Mouse (Mus musculus) embryonic facial prominence, embryonic 13.5 days (tissue): ENCODE results near the gene Adamts1. TPM values are rescaled to one million over a fixed set of nuclear protein-coding genes. Genes with fewer than 3 reads are reported as not detected.

Source experiments
- ATAC-seq: fragments of 200-750 bp; cut with Nextera tagmentation; 2 replicates; pipeline ENCODE4 v1.8.0; 2017; ENCODE audit warnings: low read depth; ENCODE audit not compliant: insufficient number of reproducible peaks, insufficient read depth, low FRiP score, low TSS enrichment
- H3K27ac ChIP-seq: fragments of 300-500 bp; sonication (generic); 2 replicates; pipeline ENCODE4 v1.5.1; 2015; ENCODE audit warnings: moderate library complexity, mild to moderate bottlenecking, inconsistent platforms
- H3K27me3 ChIP-seq: fragments of 300-500 bp; sonication (generic); 2 replicates; pipeline ENCODE4 v1.6.1; 2015; ENCODE audit warnings: mild to moderate bottlenecking, inconsistent platforms
- H3K36me3 ChIP-seq: fragments of 300-500 bp; sonication (generic); 2 replicates; pipeline ENCODE4 v1.6.1; 2015; ENCODE audit warnings: mild to moderate bottlenecking, inconsistent platforms
- H3K4me1 ChIP-seq: fragments of 300-500 bp; sonication (generic); 2 replicates; pipeline ENCODE4 v1.6.1; 2015; ENCODE audit warnings: inconsistent platforms
- H3K4me2 ChIP-seq: fragments of 300-500 bp; sonication (generic); 2 replicates; pipeline ENCODE4 v1.6.1; 2015; ENCODE audit warnings: moderate library complexity, mild to moderate bottlenecking, inconsistent platforms
- H3K4me3 ChIP-seq: fragments of 300-500 bp; sonication (generic); 2 replicates; pipeline ENCODE4 v1.5.1; 2015; ENCODE audit warnings: mild to moderate bottlenecking, inconsistent platforms
- H3K9ac ChIP-seq: fragments of 300-500 bp; sonication (generic); 2 replicates; pipeline ENCODE4 v1.6.1; 2015; ENCODE audit warnings: mild to moderate bottlenecking, inconsistent platforms
- H3K9me3 ChIP-seq: fragments of 300-500 bp; sonication (generic); 2 replicates; pipeline ENCODE4 v1.6.1; 2016; ENCODE audit warnings: inconsistent platforms
- WGBS: fragments of 180-500 bp; shearing (Covaris S2); methylation state at CpG from one replicate; pipeline ENCODE4 v1.1.7; 2015; ENCODE audit warnings: mixed read lengths; 5-methylcytosine and 5-hydroxymethylcytosine counted together
- polyA plus RNA-seq: library from polyadenylated mRNA; unstranded; fragments of >200 nt; fragmentation: Nextera tagmentation; extraction: Ambion mirVana; gene quantifications from 2 replicates; pipeline ENCODE4 v1.2.1, GENCODE M21; 2015

Adamts1 gene
- 32.0 and 32.4 TPM in 2 replicates for polyA plus RNA-seq

DNA sequence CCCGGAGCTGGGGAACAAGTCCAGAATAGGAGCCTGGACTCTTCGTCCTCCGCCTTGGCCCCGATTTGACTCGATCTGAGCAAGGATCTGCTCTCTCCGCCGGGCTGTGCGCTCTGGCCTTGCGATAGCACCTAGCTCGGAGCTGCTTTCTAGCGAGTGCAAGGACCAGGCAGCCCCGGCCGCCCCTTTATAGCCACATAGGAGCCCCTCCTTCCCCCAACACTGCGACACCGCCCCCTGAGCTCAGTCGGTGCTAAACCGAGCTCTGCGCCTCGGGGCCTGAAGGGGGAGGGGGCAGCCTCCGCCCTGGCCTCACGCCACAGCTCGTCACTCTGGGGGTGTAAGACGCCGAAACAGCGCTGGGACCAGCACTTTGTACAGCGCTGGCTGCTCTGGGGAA is at the start of gene Adamts1:
Gene Adamts1 (minus strand): TSS at position 160 of the 400 bp plus-strand sequence.
- H3K4me1 ChIP-seq = peaks cover 23% of the 10 kb centered on the region
- H3K9ac ChIP-seq = peak within 1 kb of the TSS; percentile 92
- H3K9me3 ChIP-seq = no peaks in the 10 kb centered on the region
- peak; percentile 87 for ATAC-seq
- H3K4me3 ChIP-seq = peak within 1 kb of the TSS; percentile 81
- peaks cover 17% of the 10 kb centered on the region for H3K36me3 ChIP-seq
- H3K27ac ChIP-seq = peak within 1 kb of the TSS; percentile 94
- H3K4me2 ChIP-seq = peak within 1 kb of the TSS; percentile 90
- H3K27me3 ChIP-seq = no peaks in the 10 kb centered on the region
- under 1% methylated on average over 26 of the region's 26 CpGs for WGBS

GRCm38 (mm10) chr16:85827066-85827465 is 24.2 kb upstream of the Adamts1 start:
- no peaks in the 10 kb centered on the region for H3K4me1 ChIP-seq
- no peak overlapping the region for H3K27ac ChIP-seq
- no peaks in the 10 kb centered on the region for H3K27me3 ChIP-seq
- no peak for ATAC-seq
- no peak overlapping the region for H3K9ac ChIP-seq
- H3K4me2 ChIP-seq = no peak overlapping the region
- no peaks in the 10 kb centered on the region for H3K9me3 ChIP-seq
- 65% methylated on average over 3 of the region's 3 CpGs for WGBS
- no peak overlapping the region for H3K4me3 ChIP-seq
- H3K36me3 ChIP-seq = no peaks in the 10 kb centered on the region

- Histone ChIP-seq H3K27ac (no peak overlapping the region), H3K4me1 (no peaks in the 10 kb centered on the region), H3K9ac (no peak overlapping the region), H3K4me2 (no peak overlapping the region), H3K27me3 (0 out of 2 replicates have a peak, but pooled peaks cover 4% of the 10 kb centered on the region), H3K36me3 (no peaks in the 10 kb centered on the region), H3K4me3 (no peak overlapping the region), H3K9me3 (no peaks in the 10 kb centered on the region)
- WGBS = 70% methylated on average over 5 of the region's 5 CpGs
- no peak for ATAC-seq
These were observed 19.5 kb upstream of the Adamts1 start for GRCm38 (mm10) chr16:85822330-85822916.

GRCm38 (mm10) chr16:85819808-85820458 is 17.0 kb upstream of the Adamts1 start:
- no peaks in the 10 kb centered on the region for H3K36me3 ChIP-seq
- H3K4me1 ChIP-seq = no peaks in the 10 kb centered on the region
- no peak overlapping the region for H3K9ac ChIP-seq
- H3K27me3 ChIP-seq = 0 out of 2 replicates have a peak, but pooled peaks cover 4% of the 10 kb centered on the region
- no peak overlapping the region for H3K27ac ChIP-seq
- no peak overlapping the region for H3K4me2 ChIP-seq
- 51% methylated on average over 5 of the region's 5 CpGs for WGBS
- no peak for ATAC-seq
- no peaks in the 10 kb centered on the region for H3K9me3 ChIP-seq
- H3K4me3 ChIP-seq = no peak overlapping the region

- ATAC-seq = no peak
- H3K36me3 ChIP-seq = no peaks in the 10 kb centered on the region
- H3K27me3 ChIP-seq = 0 out of 2 replicates have a peak, but pooled peaks cover 4% of the 10 kb centered on the region
- H3K27ac ChIP-seq = no peak overlapping the region
- no peak overlapping the region for H3K4me3 ChIP-seq
- H3K4me2 ChIP-seq = no peak overlapping the region
- 80% methylated on average over 2 of the region's 2 CpGs for WGBS
- H3K9ac ChIP-seq = no peak overlapping the region
- no peaks in the 10 kb centered on the region for H3K4me1 ChIP-seq
- H3K9me3 ChIP-seq = no peaks in the 10 kb centered on the region
These were observed 11.2 kb upstream of the Adamts1 start for GRCm38 (mm10) chr16:85814116-85814515.

DNA sequence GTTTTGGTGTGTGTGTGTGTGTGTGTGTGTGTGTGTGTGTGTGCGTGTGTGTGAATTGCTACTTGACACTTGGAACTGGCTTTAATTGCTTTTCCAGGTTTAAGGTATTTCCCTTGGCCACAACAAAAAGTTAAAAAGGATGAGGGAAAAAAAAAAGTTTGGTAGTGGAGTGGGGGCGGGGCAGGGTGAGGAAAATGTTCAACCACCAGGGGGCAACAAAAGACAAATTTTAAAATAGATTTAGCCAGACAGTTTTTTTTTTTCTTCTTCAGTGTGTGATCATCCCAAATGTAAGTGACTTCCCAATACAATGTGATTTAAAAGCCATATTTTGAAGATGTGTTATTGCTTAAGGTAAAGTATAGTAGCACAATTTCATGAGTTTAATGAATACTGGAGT is 4.7 kb upstream of the Adamts1 start:
- no peaks in the 10 kb centered on the region for H3K9me3 ChIP-seq
- no peak overlapping the region for H3K4me2 ChIP-seq
- no peak overlapping the region for H3K9ac ChIP-seq
- 7% methylated on average over 2 of the region's 2 CpGs for WGBS
- ATAC-seq = no peak
- H3K4me1 ChIP-seq = peaks cover 12% of the 10 kb centered on the region
- H3K4me3 ChIP-seq = no peak overlapping the region
- no peak overlapping the region for H3K27ac ChIP-seq
- no peaks in the 10 kb centered on the region for H3K27me3 ChIP-seq
- H3K36me3 ChIP-seq = no peaks in the 10 kb centered on the region

DNA sequence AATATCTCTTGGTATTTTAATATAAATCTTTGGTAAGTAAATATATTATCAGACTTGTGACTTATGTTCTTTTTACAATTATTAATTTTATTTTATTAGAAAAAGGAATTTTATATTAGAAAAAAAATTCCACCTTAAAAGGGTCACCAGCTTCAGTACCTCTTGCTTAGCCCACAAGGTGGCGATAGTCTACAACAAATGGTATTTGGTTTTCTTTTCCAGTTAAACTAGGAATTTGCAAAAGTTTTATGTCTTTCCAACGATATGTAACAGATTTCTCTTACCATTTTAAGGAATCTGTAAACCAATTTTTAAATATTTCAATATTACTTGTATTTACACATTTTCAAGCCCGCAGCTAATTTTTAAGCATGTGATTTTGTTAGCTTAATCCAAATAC is 4.2 kb upstream of the Adamts1 start:
- Histone ChIP-seq H3K36me3 (no peaks in the 10 kb centered on the region), H3K9ac (no peak overlapping the region), H3K27ac (no peak overlapping the region), H3K4me2 (no peak overlapping the region), H3K4me1 (peaks cover 12% of the 10 kb centered on the region), H3K27me3 (no peaks in the 10 kb centered on the region), H3K4me3 (no peak overlapping the region), H3K9me3 (no peaks in the 10 kb centered on the region)
- WGBS = 20% methylated on average over 3 of the region's 3 CpGs
- ATAC-seq = no peak

GRCm38 (mm10) chr16:85805581-85805980 is 2.7 kb upstream of the Adamts1 start:
- no peak overlapping the region for H3K4me3 ChIP-seq
- H3K36me3 ChIP-seq = no peaks in the 10 kb centered on the region
- H3K4me2 ChIP-seq = no peak overlapping the region
- no peaks in the 10 kb centered on the region for H3K27me3 ChIP-seq
- H3K27ac ChIP-seq = no peak overlapping the region
- H3K4me1 ChIP-seq = peaks cover 12% of the 10 kb centered on the region
- H3K9ac ChIP-seq = no peak overlapping the region
- ATAC-seq = no peak
- 71% methylated on average over 2 of the region's 2 CpGs for WGBS
- no peaks in the 10 kb centered on the region for H3K9me3 ChIP-seq

DNA sequence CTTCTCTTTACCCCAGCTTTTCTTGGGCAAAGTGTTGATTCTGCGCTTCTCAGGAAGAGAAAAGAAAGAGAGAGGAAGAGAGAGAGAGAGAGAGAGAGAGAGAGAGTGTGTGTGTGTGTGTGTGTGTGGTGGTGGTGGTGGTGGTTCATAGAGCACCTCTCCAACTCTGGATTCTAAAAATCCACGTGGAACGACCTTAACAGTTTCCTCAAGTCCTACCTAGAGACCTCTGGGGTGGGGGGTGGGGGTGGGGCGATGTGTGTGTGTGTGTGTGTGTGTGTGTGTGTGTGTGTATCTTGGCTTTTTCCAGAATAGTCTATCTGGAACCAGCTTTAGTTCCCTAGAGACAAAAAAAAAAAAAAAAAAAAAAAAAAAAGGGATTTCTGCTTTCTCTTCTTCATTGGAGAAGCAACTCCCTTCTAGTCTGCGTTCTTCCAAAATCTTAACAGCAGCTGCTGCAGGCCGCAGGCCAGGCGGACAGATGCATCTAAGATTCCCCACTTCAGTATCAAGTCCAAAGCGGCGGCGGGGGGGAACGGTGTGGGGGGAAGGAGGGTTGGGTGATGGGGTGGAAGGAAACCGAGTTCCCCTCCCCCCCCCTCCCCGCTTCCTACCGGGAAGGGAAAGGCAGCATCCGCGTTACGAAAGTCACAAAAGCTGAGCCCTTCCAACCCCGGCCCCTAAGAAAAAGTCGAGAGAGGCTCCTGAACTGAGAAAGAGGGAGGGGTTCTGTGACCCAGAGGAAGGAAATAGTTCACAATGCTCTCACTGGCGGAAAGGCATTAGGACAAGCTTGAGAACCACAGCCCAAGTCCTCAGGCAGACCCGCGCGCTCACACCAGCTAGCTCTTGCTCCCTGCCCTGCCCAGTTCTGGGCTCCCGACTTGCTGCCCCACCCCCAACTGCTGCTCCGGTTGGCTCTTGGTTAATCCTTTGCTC is 969 bp upstream of the Adamts1 start:
- Histone ChIP-seq H3K36me3 (peaks cover 8% of the 10 kb centered on the region), H3K27ac (peak overlapping the region; percentile 94), H3K4me1 (peaks cover 25% of the 10 kb centered on the region), H3K4me2 (peak overlapping the region; percentile 90), H3K9ac (peak overlapping the region; percentile 92), H3K9me3 (no peaks in the 10 kb centered on the region), H3K27me3 (no peaks in the 10 kb centered on the region), H3K4me3 (peak overlapping the region; percentile 81)
- peak; percentile 38; the same call in 1 of the 2 replicates for ATAC-seq
- 2% methylated on average over 20 of the region's 25 CpGs for WGBS

- peaks cover 25% of the 10 kb centered on the region for H3K36me3 ChIP-seq
- under 1% methylated on average over 67 of the region's 67 CpGs for WGBS
- peak overlapping the region; percentile 94 for H3K27ac ChIP-seq
- no peaks in the 10 kb centered on the region for H3K9me3 ChIP-seq
- peak overlapping the region; percentile 92 for H3K9ac ChIP-seq
- peak overlapping the region; percentile 90 for H3K4me2 ChIP-seq
- H3K27me3 ChIP-seq = no peaks in the 10 kb centered on the region
- peak overlapping the region; percentile 81 for H3K4me3 ChIP-seq
- ATAC-seq = no peak
- peaks cover 21% of the 10 kb centered on the region for H3K4me1 ChIP-seq
These were observed 722 bp downstream of the Adamts1 start for GRCm38 (mm10) chr16:85801971-85802811.

- H3K27me3 ChIP-seq = no peaks in the 10 kb centered on the region
- peak overlapping the region; percentile 81 for H3K4me3 ChIP-seq
- under 1% methylated on average over 23 of the region's 23 CpGs for WGBS
- peaks cover 21% of the 10 kb centered on the region for H3K4me1 ChIP-seq
- H3K9ac ChIP-seq = peak overlapping the region; percentile 92
- peak; percentile 78 for ATAC-seq
- H3K9me3 ChIP-seq = no peaks in the 10 kb centered on the region
- peak overlapping the region; percentile 90 for H3K4me2 ChIP-seq
- peaks cover 34% of the 10 kb centered on the region for H3K36me3 ChIP-seq
- H3K27ac ChIP-seq = peak overlapping the region; percentile 94
These were observed 1.7 kb downstream of the Adamts1 start for GRCm38 (mm10) chr16:85801252-85801651.
